Comparison of ENCODE assay signal across 10 mouse cellular contexts in genomic region chr5:131535752-131536151, GRCm38 (mm10).
DNase-seq lines count a peak whose midpoint lies in the region; ATAC-seq lines count a peak whose summit lies in the region.
"Had no signal": no experiment of that assay in that cellular context is flagged by ENCODE, and none has a peak within 500 bp of the region (broad histone marks: within the 10 kb centered on the region; RNA-seq: fewer than 3 reads in every experiment).

No protein-coding gene starts in this region.

- no peaks in the 10 kb centered on the region; the same call in 1 of the 2 replicates for H3K27me3 ChIP-seq in heart, embryonic 13.5 days (replicated peaks)
- peaks cover 14% of the 10 kb centered on the region for H3K27me3 ChIP-seq in embryonic facial prominence, embryonic 10.5 days (replicated peaks; ENCODE audit: low read depth, poor library complexity, severe bottlenecking)
- no peaks in the 10 kb centered on the region for H3K27me3 ChIP-seq in hindbrain, embryonic 12.5 days
- no peaks in the 10 kb centered on the region for H3K27me3 ChIP-seq in midbrain, embryonic 14.5 days (ENCODE audit: control insufficient read depth, insufficient read depth, low read length)

- 50% methylated on average over 6 of the region's 6 CpGs for WGBS in heart, embryonic 13.5 days
- WGBS in embryonic facial prominence, embryonic 10.5 days, result 15% methylated on average over 6 of the region's 6 CpGs
- 12% methylated on average over 6 of the region's 6 CpGs for WGBS in hindbrain, embryonic 12.5 days
- whole genome bisulfite sequencing in midbrain, embryonic 14.5 days, result 9% methylated on average over 6 of the region's 6 CpGs

- no peak for ATAC-seq in heart, embryonic 13.5 days (ENCODE audit: extremely low read depth, insufficient number of reproducible peaks, low FRiP score, low TSS enrichment)
- no peak for ATAC-seq in hindbrain, embryonic 12.5 days (ENCODE audit: low FRiP score)
- no peak for ATAC-seq in midbrain, embryonic 14.5 days (ENCODE audit: low FRiP score, low TSS enrichment)

- no peak overlapping the region for H3K27ac ChIP-seq in heart, embryonic 13.5 days (replicated peaks)
- H3K27ac ChIP-seq in embryonic facial prominence, embryonic 10.5 days (replicated peaks), result peak overlapping the region; percentile 62
- peak overlapping the region; percentile 99 for H3K27ac ChIP-seq in hindbrain, embryonic 12.5 days
- peak overlapping the region; percentile 99 for H3K27ac ChIP-seq in midbrain, embryonic 14.5 days (replicated peaks; ENCODE audit: low read depth, low read length)

- H3K4me2 ChIP-seq in heart, embryonic 13.5 days, result peak overlapping the region; percentile 87
- H3K4me2 ChIP-seq in hindbrain, embryonic 12.5 days (replicated peaks), result peak overlapping the region; percentile 66
- H3K4me2 ChIP-seq in midbrain, embryonic 14.5 days (ENCODE audit: low read length), result peak overlapping the region; percentile 83

- peak overlapping the region; percentile 91 for H3K9ac ChIP-seq in heart, embryonic 13.5 days
- H3K9ac ChIP-seq in hindbrain, embryonic 12.5 days, result peak overlapping the region; percentile 98
- peak overlapping the region; percentile 98 for H3K9ac ChIP-seq in midbrain, embryonic 14.5 days (replicated peaks; ENCODE audit: low read length)

- peaks cover 12% of the 10 kb centered on the region for H3K36me3 ChIP-seq in heart, embryonic 13.5 days
- peaks cover 30% of the 10 kb centered on the region for H3K36me3 ChIP-seq in embryonic facial prominence, embryonic 10.5 days (replicated peaks)
- H3K36me3 ChIP-seq in hindbrain, embryonic 12.5 days, result peaks cover 7% of the 10 kb centered on the region; the same call in 1 of the 2 replicates
- peaks cover 6% of the 10 kb centered on the region; the same call in 1 of the 2 replicates for H3K36me3 ChIP-seq in midbrain, embryonic 14.5 days (ENCODE audit: control insufficient read depth, insufficient read depth, low read length)

- no peaks in the 10 kb centered on the region for H3K9me3 ChIP-seq in heart, embryonic 13.5 days
- no peaks in the 10 kb centered on the region for H3K9me3 ChIP-seq in embryonic facial prominence, embryonic 10.5 days
- no peaks in the 10 kb centered on the region for H3K9me3 ChIP-seq in hindbrain, embryonic 12.5 days (replicated peaks)
- H3K9me3 ChIP-seq in midbrain, embryonic 14.5 days (ENCODE audit: control insufficient read depth, low read length), result no peaks in the 10 kb centered on the region

- peaks cover 38% of the 10 kb centered on the region for H3K4me1 ChIP-seq in heart, embryonic 13.5 days
- H3K4me1 ChIP-seq in embryonic facial prominence, embryonic 10.5 days, result peaks cover 56% of the 10 kb centered on the region
- H3K4me1 ChIP-seq in hindbrain, embryonic 12.5 days, result peaks cover 43% of the 10 kb centered on the region
- H3K4me1 ChIP-seq in midbrain, embryonic 14.5 days (ENCODE audit: control insufficient read depth, insufficient read depth, low read length), result peaks cover 41% of the 10 kb centered on the region

- DNase-seq in heart, adult 8-10 months (ENCODE audit: low spot score), result no peak
- DNase-seq in embryonic facial prominence, embryonic 10.5 days (ENCODE audit: low spot score), result no peak
- peak; percentile 66 for DNase-seq in midbrain, embryonic 14.5 days
- DNase-seq in adrenal gland, adult 2 months, result no peak
- DNase-seq in thymus, postnatal 14 days, result no peak
- DNase-seq in ovary, adult 18-20 months (ENCODE audit: low spot score), result no peak
- DNase-seq: kidney, adult 2 months; lung, postnatal 10 days had no signal

- peak overlapping the region; percentile 74 for H3K4me3 ChIP-seq in heart, embryonic 13.5 days
- peak overlapping the region; percentile 90 for H3K4me3 ChIP-seq in embryonic facial prominence, embryonic 10.5 days
- peak overlapping the region; percentile 92 for H3K4me3 ChIP-seq in hindbrain, embryonic 12.5 days
- peak overlapping the region; percentile 95 for H3K4me3 ChIP-seq in midbrain, embryonic 14.5 days (replicated peaks; ENCODE audit: low read depth, low read length)
